ENCODE assay signal across 10 mouse cellular contexts in genomic region chr2:106889297-106890000, GRCm38 (mm10).
A peak's percentile ranks its signal among the peaks of the same experiment; 100 is the strongest.
DNase-seq lines count a peak whose midpoint lies in the region; ATAC-seq lines count a peak whose summit lies in the region.
"Had no signal": no experiment of that assay in that cellular context is flagged by ENCODE, and none has a peak within 500 bp of the region (broad histone marks: within the 10 kb centered on the region; RNA-seq: fewer than 3 reads in every experiment).

No protein-coding gene starts in this region.

- no peaks in the 10 kb centered on the region for H3K9me3 ChIP-seq in forebrain, embryonic 14.5 days (replicated peaks; ENCODE audit: control insufficient read depth, low read length)
- no peaks in the 10 kb centered on the region for H3K9me3 ChIP-seq in forebrain, embryonic 11.5 days (ENCODE audit: control insufficient read depth, low read length)
- no peaks in the 10 kb centered on the region for H3K9me3 ChIP-seq in embryonic facial prominence, embryonic 13.5 days
- no peaks in the 10 kb centered on the region for H3K9me3 ChIP-seq in intestine, embryonic 16.5 days (ENCODE audit: control insufficient read depth, low read length)
- H3K9me3 ChIP-seq: liver, embryonic 15.5 days had no signal

- no peak overlapping the region for H3K4me2 ChIP-seq in forebrain, embryonic 14.5 days (ENCODE audit: low read length)
- H3K4me2 ChIP-seq in forebrain, embryonic 11.5 days (ENCODE audit: low read depth, low read length, severe bottlenecking) = no peak overlapping the region
- no peak overlapping the region for H3K4me2 ChIP-seq in embryonic facial prominence, embryonic 13.5 days
- H3K4me2 ChIP-seq in intestine, embryonic 16.5 days (ENCODE audit: low read depth, low read length) = no peak overlapping the region
- H3K4me2 ChIP-seq: liver, embryonic 15.5 days had no signal

- WGBS in forebrain, embryonic 14.5 days = 11% methylated on average over 3 of the region's 3 CpGs
- 27% methylated on average over 3 of the region's 3 CpGs for WGBS in forebrain, embryonic 11.5 days
- WGBS in embryonic facial prominence, embryonic 13.5 days = 5% methylated on average over 3 of the region's 3 CpGs
- WGBS in intestine, embryonic 16.5 days = 9% methylated on average over 3 of the region's 3 CpGs

- H3K36me3 ChIP-seq in forebrain, embryonic 14.5 days (ENCODE audit: control insufficient read depth, insufficient read depth, low read length) = no peaks in the 10 kb centered on the region
- H3K36me3 ChIP-seq in forebrain, embryonic 11.5 days (ENCODE audit: control insufficient read depth, insufficient read depth, low read length) = no peaks in the 10 kb centered on the region
- no peaks in the 10 kb centered on the region for H3K36me3 ChIP-seq in embryonic facial prominence, embryonic 13.5 days
- no peaks in the 10 kb centered on the region for H3K36me3 ChIP-seq in intestine, embryonic 16.5 days (ENCODE audit: control insufficient read depth, insufficient read depth, low read length)
- H3K36me3 ChIP-seq: liver, embryonic 15.5 days had no signal

- H3K9ac ChIP-seq in forebrain, embryonic 14.5 days (ENCODE audit: low read length) = no peak overlapping the region
- no peak overlapping the region for H3K9ac ChIP-seq in forebrain, embryonic 11.5 days (ENCODE audit: low read length)
- H3K9ac ChIP-seq in embryonic facial prominence, embryonic 13.5 days = no peak overlapping the region
- H3K9ac ChIP-seq in intestine, embryonic 16.5 days (ENCODE audit: low read depth, low read length) = no peak overlapping the region
- H3K9ac ChIP-seq: liver, embryonic 15.5 days had no signal

- peaks cover 3% of the 10 kb centered on the region; the same call in 1 of the 2 replicates for H3K4me1 ChIP-seq in forebrain, embryonic 14.5 days (ENCODE audit: control insufficient read depth, insufficient read depth, low read length)
- H3K4me1 ChIP-seq in forebrain, embryonic 11.5 days (replicated peaks; ENCODE audit: control insufficient read depth, insufficient read depth, low read length) = no peaks in the 10 kb centered on the region
- H3K4me1 ChIP-seq in embryonic facial prominence, embryonic 13.5 days = peaks cover 15% of the 10 kb centered on the region
- H3K4me1 ChIP-seq in intestine, embryonic 16.5 days (ENCODE audit: control insufficient read depth, insufficient read depth, low read length) = peaks cover 11% of the 10 kb centered on the region; the same call in 1 of the 2 replicates
- H3K4me1 ChIP-seq: liver, embryonic 15.5 days had no signal

- peak; percentile 84 for DNase-seq in forebrain, embryonic 14.5 days (ENCODE audit: low spot score)
- DNase-seq in forebrain, embryonic 11.5 days (ENCODE audit: low spot score) = no peak
- DNase-seq in MN1 (ENCODE audit: low spot score) = peak; percentile 71
- peak; percentile 21 for DNase-seq in lung, postnatal 25 days (ENCODE audit: low spot score)
- DNase-seq in spleen, postnatal 10 days (ENCODE audit: low spot score in 2 of 2) = no peak
- no peak for DNase-seq in layer of hippocampus, adult 9-10 months (ENCODE audit: low spot score)

- no peak overlapping the region for H3K27ac ChIP-seq in forebrain, embryonic 14.5 days (ENCODE audit: low read depth, low read length)
- H3K27ac ChIP-seq in forebrain, embryonic 11.5 days (ENCODE audit: low read depth, low read length) = no peak overlapping the region
- H3K27ac ChIP-seq in embryonic facial prominence, embryonic 13.5 days = peak overlapping the region; percentile 39; the same call in 1 of the 2 replicates
- no peak overlapping the region for H3K27ac ChIP-seq in intestine, embryonic 16.5 days (ENCODE audit: low read length)
- H3K27ac ChIP-seq: liver, embryonic 15.5 days had no signal

- no peak overlapping the region for H3K4me3 ChIP-seq in forebrain, embryonic 14.5 days (ENCODE audit: low read depth, low read length)
- H3K4me3 ChIP-seq in forebrain, embryonic 11.5 days (ENCODE audit: low read depth, low read length) = no peak overlapping the region
- no peak overlapping the region for H3K4me3 ChIP-seq in embryonic facial prominence, embryonic 13.5 days
- H3K4me3 ChIP-seq in intestine, embryonic 16.5 days (ENCODE audit: low read length) = no peak overlapping the region
- H3K4me3 ChIP-seq: liver, embryonic 15.5 days had no signal

- peak; percentile 54 for ATAC-seq in forebrain, embryonic 14.5 days
- ATAC-seq in forebrain, embryonic 11.5 days (replicated peaks; ENCODE audit: low FRiP score) = no peak
- peak; percentile 48; the same call in 1 of the 2 replicates for ATAC-seq in embryonic facial prominence, embryonic 13.5 days (ENCODE audit: insufficient number of reproducible peaks, insufficient read depth, low FRiP score, low TSS enrichment, low read depth)
- peak; percentile 65 for ATAC-seq in intestine, embryonic 16.5 days

- no peaks in the 10 kb centered on the region for H3K27me3 ChIP-seq in forebrain, embryonic 14.5 days (replicated peaks; ENCODE audit: control insufficient read depth, insufficient read depth, low read length)
- no peaks in the 10 kb centered on the region for H3K27me3 ChIP-seq in forebrain, embryonic 11.5 days (ENCODE audit: control insufficient read depth, insufficient read depth, low read length)
- no peaks in the 10 kb centered on the region for H3K27me3 ChIP-seq in embryonic facial prominence, embryonic 13.5 days
- no peaks in the 10 kb centered on the region for H3K27me3 ChIP-seq in intestine, embryonic 16.5 days (replicated peaks; ENCODE audit: control insufficient read depth, insufficient read depth, low read length)
- H3K27me3 ChIP-seq: CH12.LX; liver, embryonic 15.5 days had no signal

Comparison
In these comparisons a context has a peak if more than half of its experiments do, and no peak if none do; other contexts are left out.
1. DNase-seq: peak in forebrain, embryonic 14.5 days (single experiment), MN1 (single experiment) and lung, postnatal 25 days (single experiment); none in forebrain, embryonic 11.5 days (single experiment), spleen, postnatal 10 days (0 of 2) and layer of hippocampus, adult 9-10 months (single experiment).